Mouse (Mus musculus) intestine, embryonic 16.5 days (tissue): ENCODE measurements at regions not wholly inside any gene's neighbourhood (a gene's known extent, or its start where the extent isn't known, plus 50 kb on each side); places are given as distances from the start of the nearest gene placed in this dataset.

ENCODE experiments used
- ATAC-seq: fragments of 200-750 bp; cut with Nextera tagmentation; 2 replicates; pipeline ENCODE4 v1.8.0; 2017; ENCODE audit warnings: moderate TSS enrichment, moderate library complexity
- H3K27ac ChIP-seq: fragments of 300-500 bp; sonication (generic); 2 replicates; pipeline ENCODE4 v1.5.1; 2014; ENCODE audit warnings: mild to moderate bottlenecking, low read length
- H3K27me3 ChIP-seq: fragments of 300-500 bp; sonication (generic); replicated peaks from 2 replicates; pipeline ENCODE4 v1.6.1; 2014; ENCODE audit warnings: low read length, control low read depth, mixed read lengths; ENCODE audit not compliant: control insufficient read depth, insufficient read depth
- H3K36me3 ChIP-seq: fragments of 300-500 bp; sonication (generic); 2 replicates; pipeline ENCODE4 v1.6.1; 2014; ENCODE audit warnings: low read length, control low read depth; ENCODE audit not compliant: control insufficient read depth, insufficient read depth
- H3K4me1 ChIP-seq: fragments of 300-500 bp; sonication (generic); 2 replicates; pipeline ENCODE4 v1.6.1; 2014; ENCODE audit warnings: low read length, control low read depth, mixed read lengths; ENCODE audit not compliant: control insufficient read depth, insufficient read depth
- H3K4me2 ChIP-seq: fragments of 300-500 bp; sonication (generic); 2 replicates; pipeline ENCODE4 v1.6.1; 2014; ENCODE audit warnings: low read depth, low read length, control low read depth
- H3K4me3 ChIP-seq: fragments of 300-500 bp; sonication (generic); 2 replicates; pipeline ENCODE4 v1.5.1; 2014; ENCODE audit warnings: mild to moderate bottlenecking, low read length
- H3K9ac ChIP-seq: fragments of 300-500 bp; sonication (generic); 2 replicates; pipeline ENCODE4 v1.6.1; 2014; ENCODE audit warnings: low read depth, low read length
- H3K9me3 ChIP-seq: fragments of 300-500 bp; sonication (generic); 2 replicates; pipeline ENCODE4 v1.6.1; 2016; ENCODE audit warnings: low read length, control low read depth; ENCODE audit not compliant: control insufficient read depth
- WGBS: fragments of 180-500 bp; shearing (Covaris S2); extraction: QIAGEN DNeasy Blood & Tissue Kit; methylation state at CpG from one replicate; pipeline ENCODE4 v1.1.7; 2014; 5-methylcytosine and 5-hydroxymethylcytosine counted together

DNA sequence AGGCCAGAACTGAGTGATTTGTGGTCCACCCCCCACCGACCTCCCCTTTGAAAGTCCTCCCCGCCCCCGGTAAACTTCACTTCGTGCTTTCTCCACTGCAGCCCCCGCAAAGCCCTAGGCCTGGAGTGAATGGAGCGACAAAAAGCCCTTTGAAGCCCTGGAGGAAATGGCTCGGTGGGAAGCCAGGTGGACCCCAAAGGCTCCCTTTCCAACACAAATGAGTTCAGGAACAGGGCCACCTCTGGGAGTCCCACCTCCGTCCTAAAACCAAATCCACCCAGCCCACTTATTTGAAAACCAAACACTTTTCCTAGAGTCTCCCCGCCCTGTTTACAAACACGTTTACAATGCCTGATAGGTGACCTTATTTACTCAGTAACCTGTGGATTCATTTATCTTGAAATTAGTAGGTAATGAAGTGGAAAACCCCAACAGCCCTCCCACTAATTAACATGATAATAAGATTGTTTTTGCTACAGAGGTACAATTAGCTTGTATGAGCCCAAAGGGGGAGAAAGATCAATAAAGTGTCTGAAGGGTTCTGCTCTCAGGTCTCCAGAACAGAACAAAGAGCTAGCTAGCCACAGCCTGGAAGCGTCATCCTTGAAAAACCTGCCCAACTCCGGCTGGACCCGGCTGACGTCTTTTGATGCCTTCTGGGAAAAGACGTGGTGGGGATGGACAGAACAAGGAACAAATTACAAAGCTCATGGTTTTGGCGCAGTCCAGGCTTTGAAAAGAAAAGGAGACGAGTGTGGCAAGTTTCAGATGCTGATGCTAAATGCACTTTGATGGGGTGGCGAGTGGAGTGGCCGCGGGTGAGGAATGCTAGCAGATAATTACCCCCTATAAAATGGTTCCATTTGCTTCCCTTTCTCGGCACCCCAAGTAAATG lies 422.6 kb upstream of the Nr2f2 start:
- no peak overlapping the region for H3K4me2 ChIP-seq
- 31% methylated on average over 21 of the region's 21 CpGs for WGBS

DNA sequence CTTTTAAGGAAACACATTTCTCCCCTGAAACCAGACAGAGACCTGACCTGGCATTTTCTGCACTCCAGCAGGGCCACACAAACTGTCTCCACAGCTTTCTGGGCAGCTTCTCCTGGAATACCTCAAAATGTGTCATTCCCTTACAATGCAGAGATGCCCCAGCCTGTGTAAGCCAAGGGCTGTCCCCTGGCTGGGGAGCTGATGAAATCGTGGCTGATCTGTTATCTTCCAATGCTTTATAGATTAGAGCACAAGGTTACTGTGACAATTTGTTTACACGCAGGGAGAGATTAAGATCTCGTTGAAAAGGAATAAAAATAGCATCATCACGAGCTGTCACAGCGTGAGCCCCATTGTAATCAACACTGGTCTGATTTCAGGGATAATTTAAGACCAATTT lies 421.4 kb upstream of the Nr2f2 start:
- Histone ChIP-seq H3K4me2 (no peak overlapping the region), H3K9me3 (no peaks in the 10 kb centered on the region), H3K36me3 (no peaks in the 10 kb centered on the region), H3K9ac (no peak overlapping the region), H3K27ac (no peak overlapping the region), H3K4me3 (no peak overlapping the region), H3K27me3 (no peaks in the 10 kb centered on the region), H3K4me1 (no peaks in the 10 kb centered on the region)
- no peak for ATAC-seq
- 33% methylated on average over 5 of the region's 5 CpGs for WGBS

More for the DNA sequence above, 422.6 kb upstream of the Nr2f2 start:
- Histone ChIP-seq H3K36me3 (no peaks in the 10 kb centered on the region), H3K9ac (no peak overlapping the region), H3K27me3 (no peaks in the 10 kb centered on the region), H3K4me1 (no peaks in the 10 kb centered on the region), H3K9me3 (no peaks in the 10 kb centered on the region), H3K4me3 (no peak overlapping the region), H3K27ac (no peak overlapping the region)
- ATAC-seq: no peak

- H3K4me1 ChIP-seq: no peaks in the 10 kb centered on the region
- no peak overlapping the region for H3K27ac ChIP-seq
- no peaks in the 10 kb centered on the region for H3K9me3 ChIP-seq
- WGBS: 40% methylated on average over 2 of the region's 2 CpGs
- H3K9ac ChIP-seq: no peak overlapping the region
- ATAC-seq: no peak
- no peaks in the 10 kb centered on the region for H3K36me3 ChIP-seq
- no peak overlapping the region for H3K4me3 ChIP-seq
- H3K4me2 ChIP-seq: no peak overlapping the region
- no peaks in the 10 kb centered on the region for H3K27me3 ChIP-seq
Observed at GRCm38 (mm10) chr7:70780742-70781332, 414.3 kb upstream of the Nr2f2 start.

GRCm38 (mm10) chr7:70777763-70778162 lies 411.2 kb upstream of the Nr2f2 start:
- 52% methylated on average over 4 of the region's 4 CpGs for WGBS
- no peak overlapping the region for H3K9ac ChIP-seq
- H3K4me2 ChIP-seq: no peak overlapping the region
- no peaks in the 10 kb centered on the region for H3K36me3 ChIP-seq
- no peaks in the 10 kb centered on the region for H3K4me1 ChIP-seq
- H3K27ac ChIP-seq: no peak overlapping the region
- no peaks in the 10 kb centered on the region for H3K27me3 ChIP-seq
- H3K9me3 ChIP-seq: no peaks in the 10 kb centered on the region
- ATAC-seq: no peak
- H3K4me3 ChIP-seq: no peak overlapping the region

DNA sequence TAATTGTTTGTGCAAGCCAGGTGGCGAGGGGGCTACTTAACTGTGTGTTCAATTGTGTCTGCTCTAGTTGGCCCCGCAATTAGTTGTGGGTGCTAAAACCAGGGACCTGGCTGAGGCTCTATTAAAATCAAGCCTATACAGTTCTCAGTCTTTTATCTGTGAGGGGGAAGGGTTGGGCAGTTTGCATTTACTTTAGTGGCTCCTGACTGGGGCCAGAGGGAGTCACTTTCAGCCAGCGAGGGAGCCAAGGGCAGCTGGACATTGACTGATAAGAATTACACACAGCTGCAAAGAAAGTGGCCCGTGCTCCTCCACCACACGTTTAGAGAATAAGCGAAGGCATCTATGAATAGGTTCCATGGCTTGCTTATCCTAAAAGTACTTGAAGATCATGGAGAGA lies 403.1 kb upstream of the Nr2f2 start:
- no peaks in the 10 kb centered on the region for H3K27me3 ChIP-seq
- no peaks in the 10 kb centered on the region for H3K9me3 ChIP-seq
- H3K4me2 ChIP-seq: no peak overlapping the region
- H3K27ac ChIP-seq: no peak overlapping the region
- no peak overlapping the region for H3K9ac ChIP-seq
- WGBS: 61% methylated on average over 6 of the region's 6 CpGs
- no peak overlapping the region for H3K4me3 ChIP-seq
- no peaks in the 10 kb centered on the region for H3K4me1 ChIP-seq
- H3K36me3 ChIP-seq: no peaks in the 10 kb centered on the region
- ATAC-seq: no peak

GRCm38 (mm10) chr7:70767697-70768096 lies 401.2 kb upstream of the Nr2f2 start:
- no peaks in the 10 kb centered on the region for H3K9me3 ChIP-seq
- H3K27me3 ChIP-seq: no peaks in the 10 kb centered on the region
- H3K4me1 ChIP-seq: no peaks in the 10 kb centered on the region
- no peak for ATAC-seq
- 56% methylated on average over 5 of the region's 5 CpGs for WGBS
- H3K4me3 ChIP-seq: no peak overlapping the region
- no peak overlapping the region for H3K9ac ChIP-seq
- no peak overlapping the region for H3K27ac ChIP-seq
- H3K4me2 ChIP-seq: no peak overlapping the region
- no peaks in the 10 kb centered on the region for H3K36me3 ChIP-seq

DNA sequence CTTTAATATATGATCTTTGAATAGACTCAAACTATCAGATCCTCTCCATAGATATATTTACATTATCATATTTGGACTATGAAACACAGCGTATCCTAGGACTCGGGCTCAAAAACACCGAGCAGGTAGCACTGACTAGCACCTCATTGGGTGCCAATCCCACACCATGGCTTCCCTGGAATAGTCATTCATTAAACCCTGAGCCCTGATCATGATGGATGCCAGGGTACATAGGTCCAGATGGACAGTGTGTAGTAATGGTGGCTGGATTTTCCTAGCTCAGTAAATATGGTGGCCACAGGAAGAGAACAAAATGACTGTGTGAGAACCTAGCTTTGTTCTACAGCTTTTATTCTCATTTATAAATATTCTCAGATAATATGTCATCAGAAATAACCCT lies 390.1 kb upstream of the Nr2f2 start:
- Histone ChIP-seq H3K27me3 (no peaks in the 10 kb centered on the region), H3K9ac (no peak overlapping the region), H3K4me1 (no peaks in the 10 kb centered on the region), H3K4me3 (no peak overlapping the region), H3K27ac (no peak overlapping the region), H3K4me2 (no peak overlapping the region), H3K36me3 (no peaks in the 10 kb centered on the region), H3K9me3 (no peaks in the 10 kb centered on the region)
- no peak for ATAC-seq
- WGBS: 92% methylated on average over 3 of the region's 3 CpGs

DNA sequence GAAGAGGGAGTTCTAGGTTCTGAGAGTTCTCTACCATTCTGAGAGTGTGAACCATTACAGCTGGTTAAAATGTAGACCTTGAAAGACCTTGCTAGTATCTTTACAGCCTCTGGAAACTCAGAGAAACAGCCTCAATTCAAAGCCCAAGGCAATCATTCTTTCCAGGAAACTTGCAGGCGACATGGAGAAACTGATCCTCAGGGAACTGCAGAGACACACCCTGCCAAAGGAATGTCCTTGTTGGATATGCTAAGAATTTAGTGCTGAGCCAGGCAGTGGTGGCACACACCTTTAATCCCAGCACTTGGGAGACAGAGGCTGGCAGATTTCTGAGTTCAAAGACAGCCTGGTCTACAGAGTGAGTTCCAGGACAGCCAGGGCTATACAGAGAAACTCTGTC lies 388.3 kb upstream of the Nr2f2 start:
- no peak overlapping the region for H3K9ac ChIP-seq
- H3K27ac ChIP-seq: no peak overlapping the region
- no peaks in the 10 kb centered on the region for H3K9me3 ChIP-seq
- no peak for ATAC-seq
- 83% methylated on average over 1 of the region's 1 CpGs for WGBS
- no peaks in the 10 kb centered on the region for H3K4me1 ChIP-seq
- no peaks in the 10 kb centered on the region for H3K36me3 ChIP-seq
- H3K27me3 ChIP-seq: no peaks in the 10 kb centered on the region
- no peak overlapping the region for H3K4me3 ChIP-seq
- no peak overlapping the region for H3K4me2 ChIP-seq

GRCm38 (mm10) chr7:70752802-70753218 lies 386.3 kb upstream of the Nr2f2 start:
- Histone ChIP-seq H3K27ac (no peak overlapping the region), H3K4me2 (no peak overlapping the region), H3K27me3 (no peaks in the 10 kb centered on the region), H3K9me3 (no peaks in the 10 kb centered on the region), H3K36me3 (no peaks in the 10 kb centered on the region), H3K4me3 (no peak overlapping the region), H3K9ac (no peak overlapping the region), H3K4me1 (no peaks in the 10 kb centered on the region)
- ATAC-seq: no peak
- 82% methylated on average over 12 of the region's 12 CpGs for WGBS
